Mouse (Mus musculus) C2C12 (cell line): ENCODE results near the gene Adgrb3. TPM values are rescaled to one million over a fixed set of nuclear protein-coding genes. Genes with fewer than 3 reads are reported as not detected.

Source experiments
- H3K27me3 ChIP-seq: one replicate; pipeline ENCODE4 v1.6.1; 2011; ENCODE audit not compliant: control insufficient read depth, insufficient read depth, insufficient read length
- H3K36me3 ChIP-seq: one replicate; pipeline ENCODE4 v1.6.1; 2011; ENCODE audit not compliant: control insufficient read depth, insufficient read depth
- H3K4me3 ChIP-seq: one replicate; pipeline ENCODE4 v1.5.1; 2011; ENCODE audit warnings: mild to moderate bottlenecking, control low read depth; ENCODE audit not compliant: poor library complexity, insufficient read depth, severe bottlenecking
- H3K79me2 ChIP-seq: one replicate; pipeline ENCODE4 v1.6.1; 2011; ENCODE audit not compliant: control insufficient read depth, insufficient read depth
- H3K79me3 ChIP-seq: one replicate; pipeline ENCODE4 v1.6.1; 2011; ENCODE audit warnings: low read depth, control low read depth
- H3ac ChIP-seq: one replicate; pipeline ENCODE3; 2011; ENCODE audit warnings: low read depth; ENCODE audit not compliant: control insufficient read depth, insufficient read length
- CEBPB ChIP-seq: IDR thresholded peaks from one replicate; pipeline ENCODE4 v1.6.1; 2011; ENCODE audit warnings: low read depth, mild to moderate bottlenecking, control low read depth, moderate library complexity
- CTCF ChIP-seq: IDR thresholded peaks from one replicate; pipeline ENCODE4 v1.5.1; 2011; ENCODE audit not compliant: control insufficient read depth, insufficient read depth, insufficient read length
- FOSL1 ChIP-seq: IDR thresholded peaks from one replicate; pipeline ENCODE4 v1.8.0; 2011; ENCODE audit warnings: mild to moderate bottlenecking, low read length; ENCODE audit not compliant: poor library complexity, insufficient read depth, severe bottlenecking
- MAX ChIP-seq: IDR thresholded peaks from one replicate; pipeline ENCODE4 v1.6.1; 2011; ENCODE audit warnings: mild to moderate bottlenecking, control low read depth
- MYOD1 ChIP-seq: IDR thresholded peaks from one replicate; pipeline ENCODE4 v1.6.1; 2011; ENCODE audit warnings: low read depth; ENCODE audit not compliant: control insufficient read depth, insufficient read length
- MYOG ChIP-seq: IDR thresholded peaks from one replicate; pipeline ENCODE4 v1.6.1; 2011; ENCODE audit not compliant: control insufficient read depth, insufficient read length; ENCODE audit errors: extremely low read depth
- USF1 ChIP-seq: IDR thresholded peaks from one replicate; pipeline ENCODE4 v1.6.1; 2011; ENCODE audit warnings: low read depth, mild to moderate bottlenecking, control low read depth, moderate library complexity
- long read RNA-seq, 2 experiments: library from polyadenylated mRNA; unstranded; transcript quantifications; one replicate each; pipeline ENCODE4 v2.0.0; 2019 to 2020
- polyA plus RNA-seq: library from polyadenylated mRNA; unstranded; fragments of >200 nt; fragmentation: generic; extraction: Trizol; gene quantifications from one replicate; pipeline ENCODE4 v1.2.1, GENCODE M21; 2012; ENCODE audit warnings: missing spikeins

Adgrb3 gene
- not detected for polyA plus RNA-seq
- long read RNA-seq, experiment 1, result 0 reads
- long read RNA-seq, experiment 2, result 0 reads

DNA sequence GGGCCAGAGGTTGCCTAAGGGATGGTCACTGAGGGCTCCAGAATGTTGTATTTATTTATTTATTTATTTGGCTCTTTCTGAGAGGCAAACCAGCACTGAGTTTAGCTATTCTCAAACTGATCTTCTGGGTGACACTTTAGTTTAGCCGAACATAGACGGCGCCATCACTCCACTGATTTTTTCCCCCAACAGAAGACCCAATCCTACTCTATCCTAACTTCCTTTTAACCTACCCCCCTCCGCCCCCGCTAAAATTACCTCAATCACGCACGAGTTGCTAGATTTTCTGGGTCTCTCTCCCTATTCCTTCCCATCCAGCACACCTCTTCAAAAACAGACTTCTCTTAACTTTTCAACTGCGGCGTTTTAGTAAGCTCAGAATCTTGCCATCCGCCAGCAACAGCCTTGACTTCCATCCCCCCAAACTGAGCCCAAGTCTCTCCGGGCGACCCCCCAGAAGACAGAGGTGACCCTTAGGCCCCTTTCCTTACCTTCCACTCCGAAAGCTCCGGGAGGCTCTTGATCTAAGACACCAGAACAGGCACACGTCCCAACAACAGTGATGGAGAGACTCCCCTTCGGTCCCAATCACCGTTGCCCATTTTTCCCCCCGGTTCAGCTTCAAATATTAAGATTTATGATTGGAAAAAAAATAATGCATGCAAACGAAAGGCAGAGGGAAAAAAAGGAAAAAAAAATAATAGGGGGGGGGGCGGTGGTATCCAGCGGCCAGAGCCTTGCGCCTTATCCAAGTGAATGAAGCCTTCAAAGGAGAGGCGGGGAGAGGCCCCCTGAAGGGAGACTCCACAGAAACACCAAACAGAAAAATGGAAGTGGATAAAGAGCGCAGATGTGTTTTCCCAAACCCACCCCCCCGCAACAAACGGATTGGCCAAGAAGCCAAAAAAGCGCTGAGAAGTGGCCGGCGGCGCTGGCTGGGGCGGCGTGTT is at the start of gene Adgrb3:
Gene Adgrb3, minus strand, starts transcription at position 737 of the 950 bp plus-strand sequence.
- TF ChIP-seq MYOG (no peak), MYOD1 (no peak), CTCF (no peak), FOSL1 (no peak), MAX (no peak), USF1 (no peak), CEBPB (no peak)
- H3K79me3 ChIP-seq, result no peaks in the 10 kb centered on the region
- H3K79me2 ChIP-seq, result no peaks in the 10 kb centered on the region
- no peaks in the 10 kb centered on the region for H3K36me3 ChIP-seq
- no peak within 1 kb of the TSS for H3K4me3 ChIP-seq
- H3K27me3 ChIP-seq, result no peaks in the 10 kb centered on the region
- no peak within 1 kb of the TSS for H3ac ChIP-seq

GRCm38 (mm10) chr1:25877526-25877925 is 48.0 kb upstream of the Adgrb3 start:
- TF ChIP-seq FOSL1 (no peak), MYOG (no peak), MAX (no peak), MYOD1 (no peak), USF1 (no peak), CTCF (no peak), CEBPB (no peak)
- Histone ChIP-seq H3K79me3 (no peaks in the 10 kb centered on the region), H3ac (no peak overlapping the region), H3K79me2 (no peaks in the 10 kb centered on the region), H3K4me3 (no peak overlapping the region), H3K36me3 (no peaks in the 10 kb centered on the region), H3K27me3 (no peaks in the 10 kb centered on the region)

- Histone ChIP-seq H3ac (no peak overlapping the region), H3K79me3 (no peaks in the 10 kb centered on the region), H3K4me3 (no peak overlapping the region), H3K79me2 (no peaks in the 10 kb centered on the region), H3K36me3 (no peaks in the 10 kb centered on the region), H3K27me3 (no peaks in the 10 kb centered on the region)
- TF ChIP-seq FOSL1 (no peak), MAX (no peak), USF1 (no peak), CTCF (no peak), MYOD1 (no peak), CEBPB (no peak), MYOG (no peak)
These were observed 28.0 kb upstream of the Adgrb3 start for GRCm38 (mm10) chr1:25857473-25857872.

DNA sequence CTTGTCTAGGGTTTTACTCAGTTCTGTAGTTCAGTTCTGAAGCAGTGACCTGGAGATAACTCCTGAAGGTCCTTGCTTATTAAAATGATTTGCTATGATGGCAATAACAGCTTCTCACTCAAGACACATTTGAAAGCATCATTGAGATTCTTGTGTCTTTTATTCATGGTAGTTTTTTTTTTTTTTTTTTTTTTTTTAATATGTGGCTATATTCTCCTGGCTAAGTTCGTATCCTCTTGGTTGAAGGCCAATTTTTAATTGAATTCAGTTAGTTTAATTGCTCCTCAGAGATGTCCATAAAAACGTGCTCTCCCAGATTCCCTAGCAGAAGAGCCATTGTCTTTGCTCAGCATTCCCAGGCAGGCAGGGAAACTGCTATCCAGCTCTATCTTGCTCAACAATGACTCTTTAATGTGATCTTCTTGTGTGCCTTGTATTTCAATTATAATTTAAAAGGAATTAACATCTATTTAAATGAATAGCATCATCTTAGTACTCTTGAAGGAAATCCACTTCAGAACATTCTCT is 25.0 kb upstream of the Adgrb3 start:
- Histone ChIP-seq H3K27me3 (no peaks in the 10 kb centered on the region), H3K79me2 (no peaks in the 10 kb centered on the region), H3K4me3 (no peak overlapping the region), H3ac (no peak overlapping the region), H3K36me3 (no peaks in the 10 kb centered on the region), H3K79me3 (no peaks in the 10 kb centered on the region)
- TF ChIP-seq MYOD1 (no peak), MAX (no peak), USF1 (no peak), CTCF (no peak), FOSL1 (no peak), CEBPB (no peak), MYOG (no peak)

DNA sequence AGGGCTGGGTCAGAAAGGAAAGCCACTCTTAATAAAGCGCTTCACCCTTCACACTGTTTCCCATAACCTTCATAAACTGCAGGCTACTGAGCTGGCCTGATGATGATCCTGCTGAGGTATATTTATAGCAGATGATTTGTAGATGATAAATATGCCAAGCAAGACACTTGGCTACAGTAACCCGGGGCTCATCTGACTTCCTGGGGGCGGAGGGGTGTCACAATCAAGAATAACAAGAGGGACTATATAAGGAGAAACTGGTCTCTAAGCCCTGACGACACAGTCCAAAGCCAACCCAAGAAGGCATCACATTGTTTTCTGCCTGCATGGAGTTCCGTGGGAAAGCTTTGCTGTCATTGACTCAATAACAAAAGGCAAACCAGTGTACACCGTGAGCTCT is 2.8 kb upstream of the Adgrb3 start:
- no peak overlapping the region for H3ac ChIP-seq
- no peaks in the 10 kb centered on the region for H3K79me2 ChIP-seq
- TF ChIP-seq MYOD1 (no peak), CEBPB (no peak), MYOG (no peak), FOSL1 (no peak), MAX (no peak), CTCF (no peak), USF1 (no peak)
- H3K36me3 ChIP-seq, result no peaks in the 10 kb centered on the region
- no peaks in the 10 kb centered on the region for H3K27me3 ChIP-seq
- H3K4me3 ChIP-seq, result no peak overlapping the region
- no peaks in the 10 kb centered on the region for H3K79me3 ChIP-seq
